Mouse (Mus musculus) kidney, adult 2 months (tissue): ENCODE data around the gene Serbp1.

Experiments
- CTCF ChIP-seq: fragments of 200-500 bp; conservative IDR thresholded peaks from 2 replicates; pipeline ENCODE4 v1.5.1; 2011; ENCODE audit warnings: low read depth, mild to moderate bottlenecking, control low read depth, low read length, moderate library complexity, mixed read lengths; ENCODE audit not compliant: insufficient read depth, insufficient read length
- POLR2A ChIP-seq: fragments of 200-500 bp; IDR thresholded peaks from one replicate; pipeline ENCODE4 v1.6.1; 2011; ENCODE audit warnings: low read depth, low read length, control low read depth

DNA sequence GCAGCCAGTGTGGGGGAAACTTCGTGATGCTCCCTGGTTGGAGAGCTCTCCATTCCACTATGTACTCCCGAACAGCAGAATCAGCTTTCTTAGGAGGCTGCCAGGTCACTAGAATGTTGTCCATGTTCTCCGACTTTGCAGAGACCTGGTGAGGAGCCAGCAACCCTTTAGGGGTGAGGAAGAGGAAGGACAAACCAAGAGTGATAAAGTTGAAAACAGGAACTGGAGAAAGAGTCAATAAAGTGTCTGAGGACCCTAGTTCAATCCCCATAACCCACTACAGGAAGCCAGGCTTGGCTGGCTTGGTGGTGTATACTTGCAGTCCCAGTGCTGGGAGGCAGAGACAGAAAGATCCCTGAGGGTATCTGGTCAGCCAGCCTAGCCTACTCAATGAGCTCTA, 71.0 kb downstream of the Serbp1 start:
- no peak for TF ChIP-seq CTCF
- no peak for TF ChIP-seq POLR2A
